Mouse (Mus musculus) brain, embryonic 14.5 days (tissue): ENCODE measurements at regions not wholly inside any gene's neighbourhood (a gene's known extent, or its start where the extent isn't known, plus 50 kb on each side); places are given as distances from the start of the nearest gene placed in this dataset.
"Not testable (repeated sequence)": the region's sequence is repeated elsewhere in the genome, so short reads cannot be mapped to it uniquely, and the experiment has no call there.

Source experiments
- DNase-seq: peaks from one replicate; pipeline ENCODE4 v3.0.0-alpha.2; 2011; ENCODE audit warnings: low read depth
- CTCF ChIP-seq: fragments of 200-500 bp; IDR thresholded peaks from 2 replicates; pipeline ENCODE4 v1.5.1; 2012; ENCODE audit warnings: inconsistent platforms, mild to moderate bottlenecking, moderate library complexity, borderline replicate concordance; ENCODE audit not compliant: insufficient read depth, insufficient read length; ENCODE audit errors: extremely low read depth
- POLR2A ChIP-seq: fragments of 200-500 bp; IDR thresholded peaks from 2 replicates; pipeline ENCODE4 v1.6.1; 2012; ENCODE audit warnings: mild to moderate bottlenecking, inconsistent platforms, borderline replicate concordance; ENCODE audit not compliant: poor library complexity, insufficient read depth, insufficient read length, severe bottlenecking; ENCODE audit errors: extremely low read depth

- DNase-seq, result no peak
- TF ChIP-seq POLR2A, result no peak
- no peak for TF ChIP-seq CTCF
Measured at GRCm38 (mm10) chr6:70227166-70227565, 564.9 kb downstream of the Rpia start.

GRCm38 (mm10) chr6:70216632-70217031 lies 575.4 kb downstream of the Rpia start:
- not testable (repeated sequence) for DNase-seq

GRCm38 (mm10) chr6:70215781-70216180 lies 576.3 kb downstream of the Rpia start:
- not testable (repeated sequence) for DNase-seq
